Mouse (Mus musculus): ENCODE measurements around the gene Ceacam1.
"Not testable (repeated sequence)": the region's sequence is repeated elsewhere in the genome, so short reads cannot be mapped to it uniquely, and the experiment has no call there.

Ceacam1 gene

GRCm38 (mm10) chr7:25439978-25440815, 37.2 kb downstream of the Ceacam1 start:
- no peak for DNase-seq (ENCODE audit: low read depth)

GRCm38 (mm10) chr7:25439124-25439822, 38.1 kb downstream of the Ceacam1 start:
- DNase-seq (ENCODE audit: low read depth): no peak

GRCm38 (mm10) chr7:25436704-25437103, 40.7 kb downstream of the Ceacam1 start:
- no peak for DNase-seq (ENCODE audit: low read depth)

- DNase-seq (ENCODE audit: low read depth): no peak
Measured at GRCm38 (mm10) chr7:25436226-25436625, 41.2 kb downstream of the Ceacam1 start.

GRCm38 (mm10) chr7:25435546-25435851, 41.9 kb downstream of the Ceacam1 start:
- DNase-seq (ENCODE audit: low read depth): no peak

- DNase-seq (ENCODE audit: low read depth): no peak
Measured at GRCm38 (mm10) chr7:25434654-25435545, 42.5 kb downstream of the Ceacam1 start.

- no peak for DNase-seq (ENCODE audit: low read depth)
Measured at GRCm38 (mm10) chr7:25433781-25434560, 43.4 kb downstream of the Ceacam1 start.

- no peak for DNase-seq (ENCODE audit: low read depth)
Measured at GRCm38 (mm10) chr7:25433007-25433541, 44.3 kb downstream of the Ceacam1 start.

- no peak for DNase-seq (ENCODE audit: low read depth)
Measured at GRCm38 (mm10) chr7:25432381-25432780, 45.0 kb downstream of the Ceacam1 start.

GRCm38 (mm10) chr7:25429886-25430784, 47.3 kb downstream of the Ceacam1 start:
- no peak for DNase-seq (ENCODE audit: low read depth)

GRCm38 (mm10) chr7:25428321-25428720, 49.1 kb downstream of the Ceacam1 start:
- no peak for DNase-seq (ENCODE audit: low read depth)

GRCm38 (mm10) chr7:25427144-25427543, 50.3 kb downstream of the Ceacam1 start:
- DNase-seq (ENCODE audit: low read depth): no peak

GRCm38 (mm10) chr7:25426380-25426779, 51.0 kb downstream of the Ceacam1 start:
- not testable (repeated sequence) for DNase-seq (ENCODE audit: low read depth)

- peak; percentile 55 for DNase-seq (ENCODE audit: low read depth)
Measured at GRCm38 (mm10) chr7:25424429-25424828, 53.0 kb downstream of the Ceacam1 start.

- no peak for DNase-seq (ENCODE audit: low read depth)
Measured at GRCm38 (mm10) chr7:25422286-25422841, 55.0 kb downstream of the Ceacam1 start.

GRCm38 (mm10) chr7:25419943-25420342, 57.5 kb downstream of the Ceacam1 start:
- no peak for DNase-seq (ENCODE audit: low read depth)

- no peak for DNase-seq (ENCODE audit: low read depth)
Measured at GRCm38 (mm10) chr7:25419536-25419935, 57.9 kb downstream of the Ceacam1 start.

- DNase-seq (ENCODE audit: low read depth): no peak
Measured at GRCm38 (mm10) chr7:25417597-25417996, 59.8 kb downstream of the Ceacam1 start.

GRCm38 (mm10) chr7:25412833-25413441, 64.5 kb downstream of the Ceacam1 start, which contains the start of gene Cxcl17:
Cxcl17 (minus strand) TSS chr7:25412886.
- DNase-seq (ENCODE audit: low read depth): no peak
